Mouse (Mus musculus): Measurements from ENCODE around the gene Rfc5. TPM values are rescaled to one million over a fixed set of nuclear protein-coding genes. Genes with fewer than 3 reads are reported as not detected.
"Not testable (repeated sequence)": the region's sequence is repeated elsewhere in the genome, so short reads cannot be mapped to it uniquely, and the experiment has no call there.

Gene Rfc5
- polyA plus RNA-seq, 1 experiment from 2014 or later, result 73.7 TPM

- no peak overlapping the region for H3K27ac ChIP-seq (ENCODE audit: low read depth, low read length)
Measured at GRCm38 (mm10) chr5:117347838-117348237, 41.0 kb downstream of the Rfc5 start.

GRCm38 (mm10) chr5:117347011-117347410 is 41.8 kb downstream of the Rfc5 start:
- no peak for ATAC-seq (replicated peaks; ENCODE audit: insufficient number of reproducible peaks, low FRiP score, low TSS enrichment)
- Histone ChIP-seq H3K27ac (ENCODE audit: low read depth, low read length) (no peak overlapping the region), H3K4me3 (ENCODE audit: low read depth, low read length) (no peak overlapping the region), H3K9ac (ENCODE audit: low read depth, low read length) (no peak overlapping the region), H3K9me3 (replicated peaks; ENCODE audit: control insufficient read depth, low read length) (no peaks in the 10 kb centered on the region), H3K36me3 (ENCODE audit: control insufficient read depth, insufficient read depth, low read length) (no peaks in the 10 kb centered on the region), H3K4me2 (no peak overlapping the region), H3K27me3 (ENCODE audit: control insufficient read depth, insufficient read depth, low read length) (no peaks in the 10 kb centered on the region), H3K4me1 (ENCODE audit: control insufficient read depth, insufficient read depth, low read length) (no peaks in the 10 kb centered on the region)
- 57% methylated on average over 5 of the region's 5 CpGs for WGBS (ENCODE audit: insufficient replicate concordance)

More at GRCm38 (mm10) chr5:117347838-117348237, 41.0 kb downstream of the Rfc5 start:
- no peak for ATAC-seq (replicated peaks; ENCODE audit: insufficient number of reproducible peaks, low FRiP score, low TSS enrichment)
- no peak overlapping the region for H3K9ac ChIP-seq (ENCODE audit: low read depth, low read length)
- H3K4me3 ChIP-seq (ENCODE audit: low read depth, low read length), result no peak overlapping the region
- no peaks in the 10 kb centered on the region for H3K9me3 ChIP-seq (replicated peaks; ENCODE audit: control insufficient read depth, low read length)
- no peaks in the 10 kb centered on the region for H3K27me3 ChIP-seq (ENCODE audit: control insufficient read depth, insufficient read depth, low read length)
- H3K36me3 ChIP-seq (ENCODE audit: control insufficient read depth, insufficient read depth, low read length), result no peaks in the 10 kb centered on the region
- peak overlapping the region; percentile 34 for H3K4me2 ChIP-seq
- WGBS (ENCODE audit: insufficient replicate concordance), result 85% methylated on average over 2 of the region's 2 CpGs
- no peaks in the 10 kb centered on the region for H3K4me1 ChIP-seq (ENCODE audit: control insufficient read depth, insufficient read depth, low read length)

GRCm38 (mm10) chr5:117346281-117346680 is 42.6 kb downstream of the Rfc5 start:
- Histone ChIP-seq H3K4me1 (ENCODE audit: control insufficient read depth, insufficient read depth, low read length) (no peaks in the 10 kb centered on the region), H3K36me3 (ENCODE audit: control insufficient read depth, insufficient read depth, low read length) (no peaks in the 10 kb centered on the region), H3K9me3 (replicated peaks; ENCODE audit: control insufficient read depth, low read length) (no peaks in the 10 kb centered on the region), H3K27me3 (ENCODE audit: control insufficient read depth, insufficient read depth, low read length) (no peaks in the 10 kb centered on the region), H3K9ac (ENCODE audit: low read depth, low read length) (no peak overlapping the region), H3K27ac (ENCODE audit: low read depth, low read length) (no peak overlapping the region), H3K4me3 (ENCODE audit: low read depth, low read length) (no peak overlapping the region), H3K4me2 (no peak overlapping the region)
- WGBS (ENCODE audit: insufficient replicate concordance), result 54% methylated on average over 3 of the region's 3 CpGs
- no peak for ATAC-seq (replicated peaks; ENCODE audit: insufficient number of reproducible peaks, low FRiP score, low TSS enrichment)

DNA sequence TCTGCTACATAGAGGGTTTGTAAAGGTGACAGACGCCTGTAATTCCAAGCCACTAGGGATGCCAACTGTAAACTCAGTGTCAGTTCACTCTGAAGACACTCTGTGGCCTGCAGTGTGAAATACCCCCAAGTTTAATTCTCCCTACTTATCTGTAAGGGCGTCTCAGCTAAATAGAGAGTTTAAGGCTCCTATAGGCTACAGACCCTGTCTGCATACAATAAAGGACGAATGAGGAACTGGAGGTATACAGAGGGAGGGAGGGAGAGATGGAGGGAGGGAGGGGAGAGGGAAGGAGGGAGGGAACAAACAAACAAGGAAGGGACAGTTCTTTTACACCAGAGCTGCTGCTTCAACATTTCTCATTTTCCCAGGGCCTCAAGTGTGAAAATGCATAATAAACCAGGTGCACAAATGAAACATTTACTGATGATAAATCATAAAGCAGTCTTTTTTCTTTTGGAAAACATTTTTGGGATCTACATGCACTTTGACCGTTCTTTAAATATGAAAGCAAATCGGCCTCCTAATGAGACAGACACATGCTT is 43.3 kb downstream of the Rfc5 start:
- H3K9me3 ChIP-seq (replicated peaks; ENCODE audit: control insufficient read depth, low read length), result no peaks in the 10 kb centered on the region
- H3K27me3 ChIP-seq (ENCODE audit: control insufficient read depth, insufficient read depth, low read length), result no peaks in the 10 kb centered on the region
- 77% methylated on average over 5 of the region's 5 CpGs for WGBS (ENCODE audit: insufficient replicate concordance)
- H3K27ac ChIP-seq (ENCODE audit: low read depth, low read length), result no peak overlapping the region
- no peak overlapping the region for H3K4me3 ChIP-seq (ENCODE audit: low read depth, low read length)
- H3K36me3 ChIP-seq (ENCODE audit: control insufficient read depth, insufficient read depth, low read length), result no peaks in the 10 kb centered on the region
- ATAC-seq (replicated peaks; ENCODE audit: insufficient number of reproducible peaks, low FRiP score, low TSS enrichment), result no peak
- no peak overlapping the region for H3K4me2 ChIP-seq
- no peak overlapping the region for H3K9ac ChIP-seq (ENCODE audit: low read depth, low read length)
- H3K4me1 ChIP-seq (ENCODE audit: control insufficient read depth, insufficient read depth, low read length), result no peaks in the 10 kb centered on the region

- H3K4me2 ChIP-seq; H3K9me3 ChIP-seq (replicated peaks; ENCODE audit: control insufficient read depth, low read length); H3K27me3 ChIP-seq (ENCODE audit: control insufficient read depth, insufficient read depth, low read length); H3K36me3 ChIP-seq (ENCODE audit: control insufficient read depth, insufficient read depth, low read length); H3K4me1 ChIP-seq (ENCODE audit: control insufficient read depth, insufficient read depth, low read length); H3K27ac ChIP-seq (ENCODE audit: low read depth, low read length); H3K9ac ChIP-seq (ENCODE audit: low read depth, low read length); H3K4me3 ChIP-seq (ENCODE audit: low read depth, low read length); ATAC-seq (replicated peaks; ENCODE audit: insufficient number of reproducible peaks, low FRiP score, low TSS enrichment): not testable (repeated sequence)
- WGBS (ENCODE audit: insufficient replicate concordance), result 73% methylated on average over 5 of the region's 5 CpGs
Measured at GRCm38 (mm10) chr5:117344496-117344895, 44.4 kb downstream of the Rfc5 start.

DNA sequence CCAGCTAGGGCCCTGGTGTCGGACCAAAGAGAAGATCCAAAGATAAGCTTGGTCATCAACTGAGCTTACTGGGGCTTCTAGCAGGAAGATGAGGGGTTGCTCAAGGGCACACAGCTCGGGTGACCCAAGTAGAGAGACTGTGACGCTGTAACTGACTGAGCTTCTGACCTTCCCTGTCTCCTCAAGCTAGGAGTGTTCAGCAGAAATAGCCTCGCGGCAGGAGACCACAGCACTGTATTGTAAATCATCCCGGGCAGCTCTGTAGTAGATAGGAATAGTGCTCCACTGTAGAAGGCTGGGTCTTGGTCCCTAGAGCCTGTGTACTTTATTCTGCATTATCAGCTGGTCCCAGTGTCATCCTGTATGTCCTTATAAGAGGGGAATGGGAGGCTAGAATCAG is 47.0 kb downstream of the Rfc5 start:
- WGBS (ENCODE audit: insufficient replicate concordance), result 71% methylated on average over 6 of the region's 6 CpGs
- ATAC-seq (replicated peaks; ENCODE audit: insufficient number of reproducible peaks, low FRiP score, low TSS enrichment), result no peak
- no peaks in the 10 kb centered on the region for H3K9me3 ChIP-seq (replicated peaks; ENCODE audit: control insufficient read depth, low read length)
- no peak overlapping the region for H3K9ac ChIP-seq (ENCODE audit: low read depth, low read length)
- H3K4me3 ChIP-seq (ENCODE audit: low read depth, low read length), result no peak overlapping the region
- H3K36me3 ChIP-seq (ENCODE audit: control insufficient read depth, insufficient read depth, low read length), result peaks cover 3% of the 10 kb centered on the region; the same call in 1 of the 2 replicates
- H3K27ac ChIP-seq (ENCODE audit: low read depth, low read length), result no peak overlapping the region
- H3K4me2 ChIP-seq, result no peak overlapping the region
- H3K4me1 ChIP-seq (ENCODE audit: control insufficient read depth, insufficient read depth, low read length), result no peaks in the 10 kb centered on the region
- H3K27me3 ChIP-seq (ENCODE audit: control insufficient read depth, insufficient read depth, low read length), result no peaks in the 10 kb centered on the region

DNA sequence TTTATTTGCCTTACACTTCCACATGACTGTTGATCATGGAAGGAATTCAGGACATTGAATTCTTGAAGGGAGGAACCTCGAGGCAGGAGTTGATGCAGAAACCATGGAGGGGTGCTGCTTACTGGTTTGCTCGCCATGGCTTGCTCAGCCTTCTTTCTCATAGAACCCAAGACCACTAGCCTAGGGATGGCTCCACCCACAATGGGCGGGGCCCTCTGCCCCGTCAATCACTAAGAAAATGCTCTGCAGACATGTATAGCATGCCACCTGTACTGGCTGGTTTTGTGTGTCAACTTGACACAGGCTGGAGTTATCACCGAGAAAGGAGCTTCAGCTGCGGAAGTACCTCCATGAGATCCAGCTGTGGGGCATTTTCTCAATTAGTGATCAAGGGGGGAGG is 48.8 kb downstream of the Rfc5 start:
- no peak overlapping the region for H3K4me3 ChIP-seq (ENCODE audit: low read depth, low read length)
- no peak overlapping the region for H3K9ac ChIP-seq (ENCODE audit: low read depth, low read length)
- H3K4me1 ChIP-seq (ENCODE audit: control insufficient read depth, insufficient read depth, low read length), result no peaks in the 10 kb centered on the region
- 80% methylated on average over 6 of the region's 6 CpGs for WGBS (ENCODE audit: insufficient replicate concordance)
- H3K36me3 ChIP-seq (ENCODE audit: control insufficient read depth, insufficient read depth, low read length), result peaks cover 4% of the 10 kb centered on the region; the same call in 1 of the 2 replicates
- no peak overlapping the region for H3K27ac ChIP-seq (ENCODE audit: low read depth, low read length)
- H3K9me3 ChIP-seq (replicated peaks; ENCODE audit: control insufficient read depth, low read length), result no peaks in the 10 kb centered on the region
- no peak for ATAC-seq (replicated peaks; ENCODE audit: insufficient number of reproducible peaks, low FRiP score, low TSS enrichment)
- no peak overlapping the region for H3K4me2 ChIP-seq
- H3K27me3 ChIP-seq (ENCODE audit: control insufficient read depth, insufficient read depth, low read length), result no peaks in the 10 kb centered on the region

GRCm38 (mm10) chr5:117338503-117338902 is 50.3 kb downstream of the Rfc5 start:
- H3K9ac ChIP-seq (ENCODE audit: low read depth, low read length), result no peak overlapping the region
- H3K9me3 ChIP-seq (replicated peaks; ENCODE audit: control insufficient read depth, low read length), result no peaks in the 10 kb centered on the region
- H3K27ac ChIP-seq (ENCODE audit: low read depth, low read length), result no peak overlapping the region
- no peak for ATAC-seq (replicated peaks; ENCODE audit: insufficient number of reproducible peaks, low FRiP score, low TSS enrichment)
- H3K4me1 ChIP-seq (ENCODE audit: control insufficient read depth, insufficient read depth, low read length), result no peaks in the 10 kb centered on the region
- H3K4me3 ChIP-seq (ENCODE audit: low read depth, low read length), result no peak overlapping the region
- WGBS (ENCODE audit: insufficient replicate concordance), result 64% methylated on average over 8 of the region's 8 CpGs
- H3K36me3 ChIP-seq (ENCODE audit: control insufficient read depth, insufficient read depth, low read length), result peaks cover 7% of the 10 kb centered on the region; the same call in 1 of the 2 replicates
- no peak overlapping the region for H3K4me2 ChIP-seq
- no peaks in the 10 kb centered on the region for H3K27me3 ChIP-seq (ENCODE audit: control insufficient read depth, insufficient read depth, low read length)

DNA sequence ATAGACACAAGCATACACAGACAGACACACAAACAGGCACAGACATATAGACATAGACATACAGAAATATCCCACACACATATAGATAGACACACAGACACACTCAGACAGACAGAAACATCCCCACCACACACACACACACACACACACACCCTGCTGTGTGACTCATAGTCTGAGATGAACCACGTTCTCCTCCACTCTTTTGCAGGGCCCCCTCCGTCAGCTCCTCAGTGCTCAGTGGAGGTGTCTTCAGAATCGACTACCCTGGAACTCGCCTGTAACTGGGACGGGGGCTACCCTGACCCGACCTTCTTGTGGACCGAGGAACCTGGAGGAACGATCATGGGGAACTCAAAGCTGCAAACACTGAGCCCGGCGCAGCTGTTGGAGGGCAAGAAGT is 50.8 kb downstream of the Rfc5 start:
- Histone ChIP-seq H3K9me3 (replicated peaks; ENCODE audit: control insufficient read depth, low read length) (no peaks in the 10 kb centered on the region), H3K36me3 (ENCODE audit: control insufficient read depth, insufficient read depth, low read length) (peaks cover 7% of the 10 kb centered on the region; the same call in 1 of the 2 replicates), H3K27me3 (ENCODE audit: control insufficient read depth, insufficient read depth, low read length) (no peaks in the 10 kb centered on the region), H3K4me1 (ENCODE audit: control insufficient read depth, insufficient read depth, low read length) (no peaks in the 10 kb centered on the region), H3K4me2 (no peak overlapping the region), H3K27ac (ENCODE audit: low read depth, low read length) (no peak overlapping the region), H3K9ac (ENCODE audit: low read depth, low read length) (no peak overlapping the region), H3K4me3 (ENCODE audit: low read depth, low read length) (no peak overlapping the region)
- no peak for ATAC-seq (replicated peaks; ENCODE audit: insufficient number of reproducible peaks, low FRiP score, low TSS enrichment)
- 82% methylated on average over 10 of the region's 10 CpGs for WGBS (ENCODE audit: insufficient replicate concordance)

Data from heart, embryonic 11.5 days (tissue).